In genomic region chr12:8923603-8924002, GRCm38 (mm10) we compare ENCODE assay signal across 9 mouse cellular contexts. TPM values are rescaled to one million over a fixed set of nuclear protein-coding genes. Genes with fewer than 3 reads are reported as not detected.
DNase-seq lines count a peak whose midpoint lies in the region; ATAC-seq and TF ChIP-seq lines count a peak whose summit lies in the region.
"Had no signal": no experiment of that assay in that cellular context is flagged by ENCODE, and none has a peak within 500 bp of the region (broad histone marks: within the 10 kb centered on the region; RNA-seq: fewer than 3 reads in every experiment).

No protein-coding gene starts in this region.

- no peaks in the 10 kb centered on the region for H3K27me3 ChIP-seq in lung, embryonic 16.5 days (ENCODE audit: control insufficient read depth, insufficient read depth, low read depth, low read length)
- no peaks in the 10 kb centered on the region for H3K27me3 ChIP-seq in embryonic facial prominence, embryonic 15.5 days
- H3K27me3 ChIP-seq in intestine, postnatal 0 days (replicated peaks; ENCODE audit: control insufficient read depth, insufficient read depth, low read length), result no peaks in the 10 kb centered on the region
- H3K27me3 ChIP-seq in neural tube, embryonic 14.5 days (ENCODE audit: control insufficient read depth, insufficient read depth, low read length), result no peaks in the 10 kb centered on the region

- H3K9ac ChIP-seq in lung, embryonic 16.5 days (ENCODE audit: low read length), result no peak overlapping the region; the same call in 1 of the 2 replicates
- H3K9ac ChIP-seq in embryonic facial prominence, embryonic 15.5 days, result 0 out of 2 replicates have a peak overlapping the region, but pooled peaks have one; percentile 70
- H3K9ac ChIP-seq in intestine, postnatal 0 days (ENCODE audit: low read depth, low read length), result no peak overlapping the region
- H3K9ac ChIP-seq in neural tube, embryonic 14.5 days (replicated peaks; ENCODE audit: low read depth, low read length), result no peak overlapping the region; the same call in 1 of the 2 replicates

- H3K4me2 ChIP-seq in lung, embryonic 16.5 days (ENCODE audit: low read depth, low read length), result peak overlapping the region; percentile 85
- peak overlapping the region; percentile 56 for H3K4me2 ChIP-seq in embryonic facial prominence, embryonic 15.5 days (replicated peaks)
- H3K4me2 ChIP-seq in intestine, postnatal 0 days (replicated peaks; ENCODE audit: low read depth), result peak overlapping the region; percentile 66
- H3K4me2 ChIP-seq in neural tube, embryonic 14.5 days (ENCODE audit: low read depth, low read length), result peak overlapping the region; percentile 72

- no peak for ATAC-seq in lung, embryonic 16.5 days (ENCODE audit: low read depth)
- ATAC-seq in embryonic facial prominence, embryonic 15.5 days (ENCODE audit: insufficient number of reproducible peaks, low FRiP score, low TSS enrichment, low read depth), result no peak
- no peak for ATAC-seq in intestine, postnatal 0 days
- ATAC-seq in neural tube, embryonic 14.5 days (ENCODE audit: low read depth), result no peak

- peak overlapping the region; percentile 87 for H3K4me3 ChIP-seq in lung, embryonic 16.5 days (ENCODE audit: low read length)
- peak overlapping the region; percentile 82 for H3K4me3 ChIP-seq in embryonic facial prominence, embryonic 15.5 days (replicated peaks)
- peak overlapping the region; percentile 87; the same call in 1 of the 2 replicates for H3K4me3 ChIP-seq in intestine, postnatal 0 days (ENCODE audit: low read depth, low read length)
- peak overlapping the region; percentile 81 for H3K4me3 ChIP-seq in neural tube, embryonic 14.5 days (ENCODE audit: low read depth, low read length)

- DNase-seq in lung, postnatal 36 days, result no peak
- DNase-seq in yolk sac, embryonic 10.5 days (ENCODE audit: low spot score), result no peak
- no peak for DNase-seq in cerebellum, adult 11 months
- DNase-seq in ovary, postnatal 36 days (ENCODE audit: low spot score), result no peak
- DNase-seq: right cerebral cortex, adult 18-20 months had no signal

- H3K36me3 ChIP-seq in lung, embryonic 16.5 days (ENCODE audit: control insufficient read depth, insufficient read depth, low read length), result no peaks in the 10 kb centered on the region
- H3K36me3 ChIP-seq in embryonic facial prominence, embryonic 15.5 days, result peaks cover 10% of the 10 kb centered on the region; the same call in 1 of the 2 replicates
- no peaks in the 10 kb centered on the region for H3K36me3 ChIP-seq in intestine, postnatal 0 days (ENCODE audit: control insufficient read depth, insufficient read depth)
- no peaks in the 10 kb centered on the region for H3K36me3 ChIP-seq in neural tube, embryonic 14.5 days (ENCODE audit: control insufficient read depth, insufficient read depth, low read length)

- peaks cover 19% of the 10 kb centered on the region for H3K4me1 ChIP-seq in lung, embryonic 16.5 days (replicated peaks; ENCODE audit: control insufficient read depth, insufficient read depth, low read length)
- peaks cover 36% of the 10 kb centered on the region for H3K4me1 ChIP-seq in embryonic facial prominence, embryonic 15.5 days
- H3K4me1 ChIP-seq in intestine, postnatal 0 days (replicated peaks; ENCODE audit: control insufficient read depth, insufficient read depth, low read length), result 0 out of 2 replicates have a peak, but pooled peaks cover 6% of the 10 kb centered on the region
- peaks cover 22% of the 10 kb centered on the region for H3K4me1 ChIP-seq in neural tube, embryonic 14.5 days (ENCODE audit: control insufficient read depth, insufficient read depth, low read length)

- no peaks in the 10 kb centered on the region for H3K9me3 ChIP-seq in lung, embryonic 16.5 days (ENCODE audit: control insufficient read depth, low read length)
- H3K9me3 ChIP-seq in embryonic facial prominence, embryonic 15.5 days (replicated peaks), result no peaks in the 10 kb centered on the region
- H3K9me3 ChIP-seq in intestine, postnatal 0 days (ENCODE audit: control insufficient read depth), result no peaks in the 10 kb centered on the region
- H3K9me3 ChIP-seq in neural tube, embryonic 14.5 days (ENCODE audit: control insufficient read depth, low read length), result no peaks in the 10 kb centered on the region

- TF ChIP-seq CTCF in intestine, postnatal 0 days (IDR thresholded peaks at IDR 0.05; ENCODE audit: low read depth), result peak; percentile 45

- 35% methylated on average over 2 of the region's 2 CpGs for WGBS in lung, embryonic 16.5 days
- 26% methylated on average over 2 of the region's 2 CpGs for WGBS in embryonic facial prominence, embryonic 15.5 days
- 29% methylated on average over 2 of the region's 2 CpGs for WGBS in intestine, postnatal 0 days
- 54% methylated on average over 2 of the region's 2 CpGs for WGBS in neural tube, embryonic 14.5 days

- H3K27ac ChIP-seq in lung, embryonic 16.5 days (ENCODE audit: low read length), result no peak overlapping the region; the same call in 1 of the 2 replicates
- peak overlapping the region; percentile 100 for H3K27ac ChIP-seq in embryonic facial prominence, embryonic 15.5 days (replicated peaks)
- H3K27ac ChIP-seq in intestine, postnatal 0 days (ENCODE audit: low read depth, low read length), result no peak overlapping the region; the same call in 1 of the 2 replicates
- no peak overlapping the region for H3K27ac ChIP-seq in neural tube, embryonic 14.5 days (ENCODE audit: low read depth, low read length)

RNA-seq across cellular contexts. Expression of gene Laptm4a, which starts 2.1 kb away (rescaled TPM):
- 334 and 336 TPM in 2 replicates for polyA plus RNA-seq in lung, embryonic 16.5 days (2015; fragmentation: Nextera tagmentation; extraction: Ambion mirVana)
- 449 and 462 TPM in 2 replicates for polyA plus RNA-seq in embryonic facial prominence, embryonic 15.5 days (2015; fragmentation: Nextera tagmentation; extraction: Ambion mirVana)
- polyA plus RNA-seq in intestine, postnatal 0 days (2015; fragmentation: Nextera tagmentation; extraction: Ambion mirVana), result 241 and 242 TPM in 2 replicates
- polyA plus RNA-seq in neural tube, embryonic 14.5 days (2014; fragmentation: Nextera tagmentation; extraction: Ambion mirVana), result 61.1 and 200 TPM in 2 replicates

RNA-seq across cellular contexts. Expression of gene Matn3, which starts 24.1 kb away (rescaled TPM):
- polyA plus RNA-seq in lung, embryonic 16.5 days (2015; fragmentation: Nextera tagmentation; extraction: Ambion mirVana), result 3.3 and 3.7 TPM in 2 replicates
- polyA plus RNA-seq in embryonic facial prominence, embryonic 15.5 days (2015; fragmentation: Nextera tagmentation; extraction: Ambion mirVana), result 10.7 and 17.8 TPM in 2 replicates
- polyA plus RNA-seq in intestine, postnatal 0 days (2015; fragmentation: Nextera tagmentation; extraction: Ambion mirVana), result not detected in 2 replicates
- polyA plus RNA-seq in neural tube, embryonic 14.5 days (2014; fragmentation: Nextera tagmentation; extraction: Ambion mirVana), result 0.07 and 0.17 TPM in 2 replicates

RNA-seq across cellular contexts. Expression of gene Wdr35, which starts 50.1 kb away (rescaled TPM):
- 21.5 and 22.1 TPM in 2 replicates for polyA plus RNA-seq in lung, embryonic 16.5 days (2015; fragmentation: Nextera tagmentation; extraction: Ambion mirVana)
- polyA plus RNA-seq in embryonic facial prominence, embryonic 15.5 days (2015; fragmentation: Nextera tagmentation; extraction: Ambion mirVana), result 20.1 and 22.4 TPM in 2 replicates
- 2.5 and 2.6 TPM in 2 replicates for polyA plus RNA-seq in intestine, postnatal 0 days (2015; fragmentation: Nextera tagmentation; extraction: Ambion mirVana)
- 19.6 and 21.7 TPM in 2 replicates for polyA plus RNA-seq in neural tube, embryonic 14.5 days (2014; fragmentation: Nextera tagmentation; extraction: Ambion mirVana)
